Comparison of ENCODE assay signal across 25 mouse cellular contexts in the genomic region with DNA sequence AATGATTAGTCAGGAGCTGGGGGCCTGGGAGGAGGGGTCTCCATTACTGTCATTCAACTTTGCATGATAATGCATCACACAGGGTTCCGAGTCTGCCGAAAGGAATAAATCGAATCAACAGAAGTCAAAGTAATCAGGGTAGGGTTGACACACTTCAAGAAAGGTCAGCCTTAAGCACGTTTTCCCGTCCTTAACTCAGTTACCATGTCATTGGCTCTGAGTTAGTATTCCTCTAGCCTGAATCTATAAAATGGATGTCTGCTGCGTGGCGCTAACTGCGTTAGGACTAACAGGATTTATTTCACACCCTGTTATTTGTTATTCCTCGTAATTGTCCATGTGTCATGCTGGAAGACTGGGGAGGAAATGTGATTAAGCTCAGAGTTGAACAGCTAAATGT. TPM values are rescaled to one million over a fixed set of nuclear protein-coding genes. Genes with fewer than 3 reads are reported as not detected.
DNase-seq lines count a peak whose midpoint lies in the region; ATAC-seq and TF ChIP-seq lines count a peak whose summit lies in the region.
"Had no signal": no experiment of that assay in that cellular context is flagged by ENCODE, and none has a peak within 500 bp of the region (broad histone marks: within the 10 kb centered on the region; RNA-seq: fewer than 3 reads in every experiment).

No protein-coding gene starts in this region.

- H3K4me1 ChIP-seq in midbrain, embryonic 12.5 days: no peaks in the 10 kb centered on the region; the same call in 1 of the 2 replicates
- no peaks in the 10 kb centered on the region for H3K4me1 ChIP-seq in midbrain, embryonic 11.5 days (ENCODE audit: control insufficient read depth, insufficient read depth, low read length)
- no peaks in the 10 kb centered on the region for H3K4me1 ChIP-seq in midbrain, embryonic 16.5 days (ENCODE audit: control insufficient read depth, insufficient read depth, low read length)
- no peaks in the 10 kb centered on the region for H3K4me1 ChIP-seq in kidney, adult 2 months (ENCODE audit: control insufficient read depth, insufficient read depth, low read length)
- H3K4me1 ChIP-seq: embryonic facial prominence, embryonic 12.5 days; embryonic facial prominence, embryonic 15.5 days; hindbrain, embryonic 10.5 days had no signal

- no peak overlapping the region for H3K4me2 ChIP-seq in midbrain, embryonic 12.5 days (replicated peaks)
- H3K4me2 ChIP-seq in midbrain, embryonic 11.5 days: no peak overlapping the region
- H3K4me2 ChIP-seq in midbrain, embryonic 16.5 days (ENCODE audit: low read length): peak overlapping the region; percentile 32
- H3K4me2 ChIP-seq: embryonic facial prominence, embryonic 12.5 days; embryonic facial prominence, embryonic 15.5 days; heart, embryonic 11.5 days had no signal

- 55% methylated on average over 9 of the region's 9 CpGs for WGBS in midbrain, embryonic 12.5 days
- WGBS in midbrain, embryonic 11.5 days: 54% methylated on average over 9 of the region's 9 CpGs
- WGBS in midbrain, embryonic 16.5 days: 33% methylated on average over 9 of the region's 9 CpGs
- 71% methylated on average over 9 of the region's 9 CpGs for WGBS in kidney, adult 2 months

- TF ChIP-seq CTCF in brain, embryonic 14.5 days (IDR thresholded peaks at IDR 0.05; ENCODE audit: borderline replicate concordance, extremely low read depth, insufficient read depth, insufficient read length): no peak
- TF ChIP-seq CTCF in kidney, adult 2 months (conservative IDR thresholded peaks at IDR 0.05; ENCODE audit: insufficient read depth, insufficient read length, low read depth, low read length): no peak

- intact Hi-C loops in heart, postnatal 36 days (cut with DNase I): no loop called here

- no peak overlapping the region for H3K4me3 ChIP-seq in midbrain, embryonic 12.5 days
- no peak overlapping the region for H3K4me3 ChIP-seq in midbrain, embryonic 11.5 days (ENCODE audit: low read depth, low read length)
- no peak overlapping the region for H3K4me3 ChIP-seq in midbrain, embryonic 16.5 days (ENCODE audit: low read depth, low read length)
- no peak overlapping the region for H3K4me3 ChIP-seq in kidney, adult 2 months (ENCODE audit: insufficient read depth, low read depth, low read length)
- H3K4me3 ChIP-seq: embryonic facial prominence, embryonic 12.5 days; embryonic facial prominence, embryonic 15.5 days; gastrocnemius, adult 2 months; hindbrain, embryonic 10.5 days had no signal

- no peak for TF ChIP-seq POLR2A in brain, embryonic 14.5 days (IDR thresholded peaks at IDR 0.05; ENCODE audit: borderline replicate concordance, extremely low read depth, insufficient read depth, insufficient read length, poor library complexity, severe bottlenecking)
- TF ChIP-seq POLR2A in kidney, adult 2 months (IDR thresholded peaks at IDR 0.05; ENCODE audit: low read depth, low read length): no peak

- peak; percentile 66; the same call in 1 of the 2 replicates for ATAC-seq in midbrain, embryonic 12.5 days (ENCODE audit: low FRiP score, low read depth)
- ATAC-seq in midbrain, embryonic 11.5 days (ENCODE audit: low FRiP score): no peak
- ATAC-seq in midbrain, embryonic 16.5 days: 0 out of 2 replicates have a peak, but pooled peaks have one; percentile 39
- ATAC-seq: activated CD4-positive, CD25-positive, alpha-beta regulatory T cell, adult 4 months; CD4-positive, CD25-positive, alpha-beta regulatory T cell, adult 4 months; forebrain, embryonic 14.5 days; forebrain, postnatal 0 days; hindbrain, postnatal 0 days; inflammation-experienced regulatory T-cells, adult 6 months had no signal

- H3K27me3 ChIP-seq in midbrain, embryonic 12.5 days: peaks cover 63% of the 10 kb centered on the region
- H3K27me3 ChIP-seq in midbrain, embryonic 11.5 days (ENCODE audit: control insufficient read depth, insufficient read depth, low read length): no peaks in the 10 kb centered on the region; the same call in 1 of the 2 replicates
- H3K27me3 ChIP-seq in midbrain, embryonic 16.5 days (ENCODE audit: control insufficient read depth, insufficient read depth, low read depth, low read length): 0 out of 2 replicates have a peak, but pooled peaks cover 6% of the 10 kb centered on the region
- no peaks in the 10 kb centered on the region for H3K27me3 ChIP-seq in kidney, adult 2 months (replicated peaks; ENCODE audit: control insufficient read depth, insufficient read depth, low read length)
- H3K27me3 ChIP-seq: embryonic facial prominence, embryonic 12.5 days; embryonic facial prominence, embryonic 15.5 days had no signal

- no peak for DNase-seq in midbrain, embryonic 11.5 days (ENCODE audit: low spot score, missing footprints)
- DNase-seq in R1 (ENCODE audit: low read depth, low spot score): peak; percentile 8
- DNase-seq in brain, embryonic 14.5 days (ENCODE audit: low read depth): peak; percentile 54
- DNase-seq in kidney, adult 2 months: no peak
- DNase-seq in heart, postnatal 36 days: no peak
- DNase-seq: adrenal gland, postnatal 10 days; adrenal gland, postnatal 36 days; cerebellum, adult 11 months; cerebellum, adult 2 months; cerebellum, adult 9-11 months; cerebellum, postnatal 25 days; forebrain, postnatal 0 days; gastrocnemius, adult 2 months; gastrocnemius, postnatal 14 days had no signal

- no peaks in the 10 kb centered on the region for H3K9me3 ChIP-seq in midbrain, embryonic 12.5 days
- no peaks in the 10 kb centered on the region for H3K9me3 ChIP-seq in midbrain, embryonic 11.5 days (ENCODE audit: control insufficient read depth, low read length)
- no peaks in the 10 kb centered on the region for H3K9me3 ChIP-seq in midbrain, embryonic 16.5 days (replicated peaks; ENCODE audit: control insufficient read depth, low read length, poor library complexity, severe bottlenecking)
- H3K9me3 ChIP-seq: embryonic facial prominence, embryonic 12.5 days; embryonic facial prominence, embryonic 15.5 days; hindbrain, embryonic 10.5 days had no signal

- H3K27ac ChIP-seq in midbrain, embryonic 12.5 days (replicated peaks): no peak overlapping the region
- H3K27ac ChIP-seq in midbrain, embryonic 11.5 days (ENCODE audit: low read depth, low read length): no peak overlapping the region
- H3K27ac ChIP-seq in midbrain, embryonic 16.5 days (ENCODE audit: low read length): no peak overlapping the region
- no peak overlapping the region for H3K27ac ChIP-seq in kidney, adult 2 months (ENCODE audit: insufficient read depth, low read depth, low read length)
- H3K27ac ChIP-seq: embryonic facial prominence, embryonic 12.5 days; embryonic facial prominence, embryonic 15.5 days; gastrocnemius, adult 2 months; hindbrain, embryonic 10.5 days; hindbrain, postnatal 0 days had no signal

- H3K9ac ChIP-seq in midbrain, embryonic 12.5 days (replicated peaks): no peak overlapping the region
- no peak overlapping the region for H3K9ac ChIP-seq in midbrain, embryonic 11.5 days (ENCODE audit: low read length)
- H3K9ac ChIP-seq in midbrain, embryonic 16.5 days (ENCODE audit: low read depth, low read length): no peak overlapping the region
- H3K9ac ChIP-seq: embryonic facial prominence, embryonic 12.5 days; embryonic facial prominence, embryonic 15.5 days; forebrain, postnatal 0 days had no signal

- no peaks in the 10 kb centered on the region for H3K36me3 ChIP-seq in midbrain, embryonic 12.5 days
- H3K36me3 ChIP-seq in midbrain, embryonic 11.5 days (ENCODE audit: control insufficient read depth, insufficient read depth, low read length): no peaks in the 10 kb centered on the region
- no peaks in the 10 kb centered on the region for H3K36me3 ChIP-seq in midbrain, embryonic 16.5 days (ENCODE audit: control insufficient read depth, insufficient read depth, low read length)
- H3K36me3 ChIP-seq in kidney, adult 2 months (ENCODE audit: control insufficient read depth, insufficient read depth, low read length): no peaks in the 10 kb centered on the region
- H3K36me3 ChIP-seq: embryonic facial prominence, embryonic 12.5 days; embryonic facial prominence, embryonic 15.5 days; hindbrain, embryonic 10.5 days had no signal

RNA-seq across cellular contexts. Expression of a gene that starts 48.5 kb away (rescaled TPM):
- polyA plus RNA-seq in midbrain, embryonic 12.5 days (2016; fragmentation: Nextera tagmentation; extraction: Ambion mirVana): 0.17 and 0.63 TPM in 2 replicates
- 0.14 and 0.38 TPM in 2 replicates for polyA plus RNA-seq in midbrain, embryonic 11.5 days (2014; fragmentation: Nextera tagmentation; extraction: Ambion mirVana)
- polyA plus RNA-seq in brain, embryonic 14.5 days (2012; rRNA removed): 0.13 and 0.27 TPM in 2 replicates
- 0.06 and 0.45 TPM in 2 replicates for polyA plus RNA-seq in midbrain, embryonic 16.5 days (2015; fragmentation: Nextera tagmentation; extraction: Ambion mirVana)
- polyA plus RNA-seq in kidney, adult 2 months (2012; rRNA removed): 1.5 and 4.1 TPM in 2 replicates
- total RNA-seq in heart, postnatal 36 days (2021): 1 to 10 TPM; 2.1 to 3.1 TPM

Comparison
In these comparisons a context has a peak if more than half of its experiments do, and no peak if none do; other contexts are left out.
1. DNase-seq: peak in R1 (single experiment) and brain, embryonic 14.5 days (single experiment); none in midbrain, embryonic 11.5 days (single experiment), kidney, adult 2 months (single experiment) and heart, postnatal 36 days (0 of 2).